Mouse (Mus musculus) midbrain, postnatal 0 days (tissue): ENCODE results near the gene Washc4. TPM values are rescaled to one million over a fixed set of nuclear protein-coding genes. Genes with fewer than 3 reads are reported as not detected.

Experiments used
- ATAC-seq: fragments of 200-750 bp; cut with Nextera tagmentation; 2 replicates; pipeline ENCODE4 v1.8.0; 2017; ENCODE audit warnings: moderate number of reproducible peaks, mild to moderate bottlenecking, moderate TSS enrichment, moderate library complexity; ENCODE audit not compliant: low FRiP score
- DNase-seq: peaks from one replicate; pipeline ENCODE4 v3.0.0-alpha.2; 2015; ENCODE audit warnings: low spot score
- H3K27ac ChIP-seq: fragments of 300-500 bp; sonication (generic); 2 replicates; pipeline ENCODE4 v1.5.1; 2014; ENCODE audit warnings: low read depth, mild to moderate bottlenecking, low read length, mixed read lengths
- H3K27me3 ChIP-seq: fragments of 300-500 bp; sonication (generic); 2 replicates; pipeline ENCODE4 v1.6.1; 2014; ENCODE audit warnings: low read length, control low read depth, mixed read lengths; ENCODE audit not compliant: insufficient read depth
- H3K36me3 ChIP-seq: fragments of 300-500 bp; sonication (generic); 2 replicates; pipeline ENCODE4 v1.6.1; 2014; ENCODE audit warnings: low read length, control low read depth, mixed read lengths; ENCODE audit not compliant: insufficient read depth
- H3K4me1 ChIP-seq: fragments of 300-500 bp; sonication (generic); 2 replicates; pipeline ENCODE4 v1.6.1; 2014; ENCODE audit warnings: mild to moderate bottlenecking, control low read depth, antibody characterized with exemption, low read length, mixed read lengths; ENCODE audit not compliant: insufficient read depth
- H3K4me2 ChIP-seq: fragments of 300-500 bp; sonication (generic); 2 replicates; pipeline ENCODE4 v1.6.1; 2014; ENCODE audit warnings: low read depth, mild to moderate bottlenecking, low read length, mixed read lengths; ENCODE audit not compliant: poor library complexity, severe bottlenecking
- H3K4me3 ChIP-seq: fragments of 300-500 bp; sonication (generic); 2 replicates; pipeline ENCODE4 v1.5.1; 2014; ENCODE audit warnings: low read depth, mild to moderate bottlenecking, low read length, moderate library complexity
- H3K9ac ChIP-seq: fragments of 300-500 bp; sonication (generic); replicated peaks from 2 replicates; pipeline ENCODE4 v1.6.1; 2014; ENCODE audit warnings: mild to moderate bottlenecking, low read length, moderate library complexity, mixed read lengths; ENCODE audit not compliant: poor library complexity, severe bottlenecking
- H3K9me3 ChIP-seq: fragments of 300-500 bp; sonication (generic); 2 replicates; pipeline ENCODE4 v1.6.1; 2016; ENCODE audit warnings: low read length, control low read depth
- CTCF ChIP-seq: IDR thresholded peaks from 2 replicates; pipeline ENCODE4 v1.5.1; 2016; ENCODE audit warnings: antibody characterized with exemption, mild to moderate bottlenecking
- WGBS: fragments of 180-500 bp; shearing (Covaris S2); extraction: QIAGEN DNeasy Blood & Tissue Kit; methylation state at CpG from one replicate; pipeline ENCODE4 v1.1.7; 2014; 5-methylcytosine and 5-hydroxymethylcytosine counted together
- polyA plus RNA-seq: library from polyadenylated mRNA; unstranded; fragments of >200 nt; fragmentation: Nextera tagmentation; extraction: Ambion mirVana; gene quantifications from 2 replicates; pipeline ENCODE4 v1.2.1, GENCODE M21; 2015
- total RNA-seq: library from RNA; depleted of rRNA; stranded (reverse); fragments of >200 nt; gene quantifications from 2 replicates; pipeline ENCODE4 v1.2.3, GENCODE M21; 2014

The Washc4 gene
- total and polyA plus RNA-seq, 2 experiments from 2014 or later: 16.5 to 22.1 TPM

DNA sequence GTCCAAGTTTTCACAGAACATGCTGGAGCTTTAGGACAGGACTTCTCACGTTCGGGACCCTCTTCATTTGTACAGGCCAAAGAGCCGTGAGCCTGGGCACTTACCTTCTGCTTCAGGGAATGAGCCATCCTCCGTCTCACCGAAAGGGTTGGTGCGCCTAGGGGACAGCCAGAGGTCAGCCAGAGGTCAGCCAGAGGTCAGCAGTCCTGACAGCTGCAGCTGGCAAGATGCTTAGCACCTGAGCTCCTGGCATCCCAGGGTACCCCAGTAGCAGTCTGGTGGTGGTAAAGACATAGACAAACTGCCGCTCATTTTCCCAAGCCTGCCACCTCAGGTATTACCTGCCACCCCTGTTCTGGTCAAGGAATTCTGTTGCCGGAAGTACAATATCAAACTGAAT is 65.0 kb downstream of the Washc4 start:
- H3K9me3 ChIP-seq: no peaks in the 10 kb centered on the region
- H3K4me1 ChIP-seq: no peaks in the 10 kb centered on the region
- no peaks in the 10 kb centered on the region for H3K27me3 ChIP-seq
- no peak overlapping the region for H3K4me3 ChIP-seq
- no peak overlapping the region for H3K27ac ChIP-seq
- TF ChIP-seq CTCF: no peak
- WGBS: 88% methylated on average over 8 of the region's 8 CpGs
- ATAC-seq: no peak
- H3K9ac ChIP-seq: no peak overlapping the region
- H3K36me3 ChIP-seq: peaks cover 37% of the 10 kb centered on the region
- no peak for DNase-seq
- no peak overlapping the region for H3K4me2 ChIP-seq

DNA sequence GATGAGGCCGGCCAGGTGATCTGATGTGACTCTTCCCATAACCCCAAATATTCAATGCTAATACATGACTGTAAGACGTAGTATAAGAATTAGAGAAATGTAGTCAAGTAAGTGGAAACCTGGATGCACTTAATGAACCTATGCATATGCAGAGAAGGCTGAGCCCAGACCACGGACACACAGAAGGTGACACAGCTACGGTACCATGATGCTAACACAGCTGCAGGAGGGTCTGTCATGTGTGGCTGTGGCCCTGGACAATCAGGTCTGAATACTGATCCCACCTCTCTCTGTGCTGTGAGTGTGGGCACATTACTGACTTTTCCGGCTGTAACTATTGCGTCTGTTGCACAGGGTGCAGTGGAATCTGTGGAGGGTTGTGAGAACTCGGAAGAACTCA is 67.0 kb downstream of the Washc4 start:
- DNase-seq (no peak), ATAC-seq (no peak)
- Histone ChIP-seq H3K4me1 (no peaks in the 10 kb centered on the region), H3K36me3 (peaks cover 32% of the 10 kb centered on the region), H3K4me3 (no peak overlapping the region), H3K4me2 (no peak overlapping the region), H3K9me3 (no peaks in the 10 kb centered on the region), H3K27me3 (no peaks in the 10 kb centered on the region), H3K27ac (no peak overlapping the region), H3K9ac (no peak overlapping the region)
- TF ChIP-seq CTCF: no peak
- 97% methylated on average over 7 of the region's 7 CpGs for WGBS

DNA sequence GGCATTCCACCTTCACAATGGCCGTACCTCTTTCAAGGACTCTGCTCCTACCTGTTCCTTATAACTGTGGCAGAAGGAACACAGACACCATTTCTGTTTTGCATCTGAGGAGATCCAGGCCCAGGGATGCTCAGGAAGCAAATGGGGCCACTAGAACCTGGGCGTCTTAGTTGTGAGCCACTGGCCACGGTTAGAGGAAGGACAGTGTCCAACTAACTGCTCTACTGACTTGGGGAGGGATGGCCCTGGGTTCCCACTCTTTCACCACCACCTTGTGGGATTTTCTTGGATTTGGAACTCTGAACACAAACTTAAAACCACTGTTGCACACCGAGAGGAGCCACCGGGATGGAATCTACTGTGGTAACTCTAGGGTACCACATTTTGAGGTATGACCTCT is 68.3 kb downstream of the Washc4 start:
- ATAC-seq (no peak), DNase-seq (no peak)
- Histone ChIP-seq H3K4me1 (no peaks in the 10 kb centered on the region), H3K9me3 (no peaks in the 10 kb centered on the region), H3K9ac (no peak overlapping the region), H3K27ac (no peak overlapping the region), H3K27me3 (no peaks in the 10 kb centered on the region), H3K4me3 (no peak overlapping the region), H3K36me3 (peaks cover 32% of the 10 kb centered on the region), H3K4me2 (no peak overlapping the region)
- WGBS: 98% methylated on average over 5 of the region's 5 CpGs
- no peak for TF ChIP-seq CTCF

DNA sequence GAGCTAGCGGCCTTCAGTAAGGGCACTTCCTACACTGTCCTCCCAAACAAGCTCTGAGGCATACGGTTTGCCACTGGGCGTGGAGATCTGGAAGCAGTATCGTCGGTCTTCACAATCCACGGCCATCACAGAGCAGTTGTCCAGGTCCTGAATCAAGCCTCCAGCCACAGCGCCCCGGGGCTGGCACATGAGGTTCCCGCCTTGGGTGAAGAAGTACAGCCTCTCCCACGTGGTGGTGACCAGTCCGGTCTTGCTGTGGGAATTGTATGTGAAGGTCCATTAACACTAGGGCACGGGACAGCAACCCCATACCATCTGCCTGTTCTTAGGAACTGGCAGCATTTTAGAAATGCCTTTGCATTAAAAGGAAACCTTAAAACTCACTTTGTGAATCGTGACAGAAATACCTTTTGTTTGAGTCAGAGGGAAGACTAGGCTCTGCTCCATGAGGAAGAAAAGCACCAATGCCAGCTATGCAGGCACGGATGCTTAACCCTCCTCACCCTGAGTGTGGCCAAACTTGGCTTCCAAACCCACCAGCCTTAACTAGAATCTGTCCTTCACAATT is 69.2 kb downstream of the Washc4 start:
- H3K36me3 ChIP-seq: peaks cover 29% of the 10 kb centered on the region
- DNase-seq (no peak), ATAC-seq (no peak)
- no peaks in the 10 kb centered on the region for H3K27me3 ChIP-seq
- H3K4me1 ChIP-seq: no peaks in the 10 kb centered on the region
- WGBS: 93% methylated on average over 14 of the region's 14 CpGs
- no peak overlapping the region for H3K9ac ChIP-seq
- no peak overlapping the region for H3K4me2 ChIP-seq
- no peak overlapping the region for H3K4me3 ChIP-seq
- TF ChIP-seq CTCF: no peak
- no peaks in the 10 kb centered on the region for H3K9me3 ChIP-seq
- H3K27ac ChIP-seq: no peak overlapping the region

DNA sequence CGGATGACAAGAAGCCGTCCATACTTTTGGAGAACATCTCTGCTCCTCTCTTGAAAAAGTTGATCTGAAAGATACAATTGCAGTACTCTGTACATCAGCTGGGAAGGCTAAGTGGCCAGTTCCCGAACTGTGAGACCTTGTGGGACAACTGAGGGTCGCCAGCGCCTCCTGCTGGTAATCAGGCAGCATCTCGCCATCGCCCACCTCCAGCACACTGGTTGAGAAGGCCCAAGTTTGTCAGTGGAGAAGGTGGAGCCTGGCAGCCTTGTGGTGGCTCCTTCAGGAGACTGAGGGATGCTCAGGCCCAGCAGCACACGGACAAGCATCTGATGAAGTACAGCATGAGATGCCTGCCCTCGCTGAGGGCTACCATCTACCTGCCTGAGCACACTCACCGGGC is 73.8 kb downstream of the Washc4 start:
- DNase-seq (no peak), ATAC-seq (no peak)
- H3K4me2 ChIP-seq: no peak overlapping the region
- no peaks in the 10 kb centered on the region for H3K9me3 ChIP-seq
- no peak overlapping the region for H3K9ac ChIP-seq
- WGBS: 52% methylated on average over 10 of the region's 10 CpGs
- H3K4me1 ChIP-seq: no peaks in the 10 kb centered on the region
- H3K4me3 ChIP-seq: no peak overlapping the region
- peak; percentile 55 for TF ChIP-seq CTCF
- peaks cover 30% of the 10 kb centered on the region for H3K36me3 ChIP-seq
- no peaks in the 10 kb centered on the region for H3K27me3 ChIP-seq
- H3K27ac ChIP-seq: no peak overlapping the region

DNA sequence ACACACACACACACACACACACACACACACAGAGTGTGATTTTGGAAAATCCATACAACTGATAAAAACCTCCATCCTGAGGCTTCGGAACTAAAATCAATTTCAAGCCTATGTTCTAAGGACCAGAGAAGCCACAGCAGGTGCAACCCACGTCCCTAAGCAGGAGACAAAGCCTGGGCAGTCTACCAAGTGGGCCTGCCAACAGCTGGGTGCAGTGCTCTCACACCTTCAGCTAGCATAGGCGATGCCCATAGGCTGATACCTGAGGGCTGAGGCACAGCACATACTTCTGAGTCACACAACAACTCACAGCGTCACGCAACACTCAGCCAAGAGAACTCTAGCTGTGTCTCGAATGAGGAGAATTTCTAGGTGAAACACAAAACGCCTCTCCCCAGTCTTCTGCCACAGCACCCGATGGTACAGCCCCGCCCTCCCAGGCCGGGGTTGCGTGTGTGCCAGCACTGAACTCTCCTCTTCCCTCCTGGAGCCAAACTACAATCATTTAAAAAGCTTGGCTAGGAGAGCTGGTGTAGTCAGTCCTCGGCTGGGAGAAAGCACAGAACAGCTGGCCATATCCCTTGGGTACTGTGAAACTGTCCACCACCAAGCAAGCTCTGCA is 75.4 kb downstream of the Washc4 start:
- H3K4me3 ChIP-seq: no peak overlapping the region
- H3K36me3 ChIP-seq: peaks cover 19% of the 10 kb centered on the region
- DNase-seq: no peak
- no peak for ATAC-seq
- no peaks in the 10 kb centered on the region for H3K9me3 ChIP-seq
- no peaks in the 10 kb centered on the region for H3K4me1 ChIP-seq
- no peak overlapping the region for H3K27ac ChIP-seq
- no peak for TF ChIP-seq CTCF
- 82% methylated on average over 12 of the region's 12 CpGs for WGBS
- no peaks in the 10 kb centered on the region for H3K27me3 ChIP-seq
- H3K4me2 ChIP-seq: no peak overlapping the region
- H3K9ac ChIP-seq: no peak overlapping the region
